Mouse (Mus musculus): ENCODE results near the gene Tmem163. TPM values are rescaled to one million over a fixed set of nuclear protein-coding genes. Genes with fewer than 3 reads are reported as not detected.
A peak's percentile ranks its signal among the peaks of the same experiment; 100 is the strongest.

The Tmem163 gene
- polyA plus RNA-seq, 1 experiment from 2014 or later = 0.48 TPM

- no peak overlapping the region for H3K9ac ChIP-seq (ENCODE audit: low read depth, low read length)
- H3K9me3 ChIP-seq (ENCODE audit: control insufficient read depth, low read length) = no peaks in the 10 kb centered on the region
- WGBS = 90% methylated on average over 7 of the region's 7 CpGs
- no peak overlapping the region for H3K27ac ChIP-seq (ENCODE audit: low read length)
- no peak overlapping the region for H3K4me2 ChIP-seq (ENCODE audit: low read depth, low read length)
- no peak for ATAC-seq
- no peaks in the 10 kb centered on the region for H3K4me1 ChIP-seq (ENCODE audit: control insufficient read depth, insufficient read depth, low read length)
- no peak overlapping the region for H3K4me3 ChIP-seq (ENCODE audit: low read length)
- no peaks in the 10 kb centered on the region for H3K27me3 ChIP-seq (replicated peaks; ENCODE audit: control insufficient read depth, insufficient read depth, low read length)
- no peaks in the 10 kb centered on the region for H3K36me3 ChIP-seq (ENCODE audit: control insufficient read depth, insufficient read depth, low read length)
These were observed 137.4 kb downstream of the Tmem163 start for GRCm38 (mm10) chr1:127541931-127542330.

- no peak overlapping the region for H3K4me3 ChIP-seq (ENCODE audit: low read length)
- H3K27me3 ChIP-seq (replicated peaks; ENCODE audit: control insufficient read depth, insufficient read depth, low read length) = no peaks in the 10 kb centered on the region
- ATAC-seq = no peak
- H3K9ac ChIP-seq (ENCODE audit: low read depth, low read length) = no peak overlapping the region
- 83% methylated on average over 4 of the region's 4 CpGs for WGBS
- no peak overlapping the region for H3K27ac ChIP-seq (ENCODE audit: low read length)
- no peaks in the 10 kb centered on the region for H3K9me3 ChIP-seq (ENCODE audit: control insufficient read depth, low read length)
- no peak overlapping the region for H3K4me2 ChIP-seq (ENCODE audit: low read depth, low read length)
- no peaks in the 10 kb centered on the region for H3K36me3 ChIP-seq (ENCODE audit: control insufficient read depth, insufficient read depth, low read length)
- H3K4me1 ChIP-seq (ENCODE audit: control insufficient read depth, insufficient read depth, low read length) = no peaks in the 10 kb centered on the region
These were observed 137.8 kb downstream of the Tmem163 start for GRCm38 (mm10) chr1:127541522-127541921.

- Histone ChIP-seq H3K27ac (ENCODE audit: low read length) (no peak overlapping the region), H3K27me3 (replicated peaks; ENCODE audit: control insufficient read depth, insufficient read depth, low read length) (no peaks in the 10 kb centered on the region), H3K9me3 (ENCODE audit: control insufficient read depth, low read length) (no peaks in the 10 kb centered on the region), H3K4me2 (ENCODE audit: low read depth, low read length) (peak overlapping the region; percentile 20; the same call in 1 of the 2 replicates), H3K9ac (ENCODE audit: low read depth, low read length) (no peak overlapping the region), H3K36me3 (ENCODE audit: control insufficient read depth, insufficient read depth, low read length) (no peaks in the 10 kb centered on the region), H3K4me3 (ENCODE audit: low read length) (no peak overlapping the region), H3K4me1 (ENCODE audit: control insufficient read depth, insufficient read depth, low read length) (no peaks in the 10 kb centered on the region)
- no peak for ATAC-seq
- 20% methylated on average over 17 of the region's 17 CpGs for WGBS
These were observed 141.9 kb downstream of the Tmem163 start for GRCm38 (mm10) chr1:127537204-127538038.

GRCm38 (mm10) chr1:127536448-127536847 lies 142.9 kb downstream of the Tmem163 start:
- Histone ChIP-seq H3K9ac (ENCODE audit: low read depth, low read length) (no peak overlapping the region), H3K36me3 (ENCODE audit: control insufficient read depth, insufficient read depth, low read length) (no peaks in the 10 kb centered on the region), H3K9me3 (ENCODE audit: control insufficient read depth, low read length) (no peaks in the 10 kb centered on the region), H3K27me3 (replicated peaks; ENCODE audit: control insufficient read depth, insufficient read depth, low read length) (no peaks in the 10 kb centered on the region), H3K4me1 (ENCODE audit: control insufficient read depth, insufficient read depth, low read length) (no peaks in the 10 kb centered on the region), H3K4me2 (ENCODE audit: low read depth, low read length) (no peak overlapping the region), H3K27ac (ENCODE audit: low read length) (no peak overlapping the region), H3K4me3 (ENCODE audit: low read length) (no peak overlapping the region)
- WGBS = 48% methylated on average over 5 of the region's 5 CpGs
- no peak for ATAC-seq

- no peaks in the 10 kb centered on the region for H3K9me3 ChIP-seq (ENCODE audit: control insufficient read depth, low read length)
- 61% methylated on average over 5 of the region's 5 CpGs for WGBS
- ATAC-seq = no peak
These were observed 147.6 kb downstream of the Tmem163 start for GRCm38 (mm10) chr1:127531723-127532122.

GRCm38 (mm10) chr1:127530849-127531580 lies 148.3 kb downstream of the Tmem163 start:
- Histone ChIP-seq H3K9ac (ENCODE audit: low read depth, low read length) (no peak overlapping the region), H3K4me1 (ENCODE audit: control insufficient read depth, insufficient read depth, low read length) (no peaks in the 10 kb centered on the region), H3K27me3 (replicated peaks; ENCODE audit: control insufficient read depth, insufficient read depth, low read length) (no peaks in the 10 kb centered on the region), H3K36me3 (ENCODE audit: control insufficient read depth, insufficient read depth, low read length) (no peaks in the 10 kb centered on the region), H3K27ac (ENCODE audit: low read length) (no peak overlapping the region), H3K4me3 (ENCODE audit: low read length) (no peak overlapping the region), H3K4me2 (ENCODE audit: low read depth, low read length) (no peak overlapping the region), H3K9me3 (ENCODE audit: control insufficient read depth, low read length) (no peaks in the 10 kb centered on the region)
- WGBS = 24% methylated on average over 14 of the region's 14 CpGs
- ATAC-seq = peak; percentile 64

More at GRCm38 (mm10) chr1:127531723-127532122, 147.6 kb downstream of the Tmem163 start:
- no peak overlapping the region for H3K9ac ChIP-seq (ENCODE audit: low read depth, low read length)
- no peaks in the 10 kb centered on the region for H3K27me3 ChIP-seq (replicated peaks; ENCODE audit: control insufficient read depth, insufficient read depth, low read length)
- H3K4me3 ChIP-seq (ENCODE audit: low read length) = no peak overlapping the region
- no peaks in the 10 kb centered on the region for H3K4me1 ChIP-seq (ENCODE audit: control insufficient read depth, insufficient read depth, low read length)
- no peaks in the 10 kb centered on the region for H3K36me3 ChIP-seq (ENCODE audit: control insufficient read depth, insufficient read depth, low read length)
- no peak overlapping the region for H3K27ac ChIP-seq (ENCODE audit: low read length)
- H3K4me2 ChIP-seq (ENCODE audit: low read depth, low read length) = no peak overlapping the region

GRCm38 (mm10) chr1:127523364-127523763 lies 156.0 kb downstream of the Tmem163 start:
- H3K9ac ChIP-seq (ENCODE audit: low read depth, low read length) = no peak overlapping the region
- WGBS = 80% methylated on average over 8 of the region's 8 CpGs
- ATAC-seq = no peak

GRCm38 (mm10) chr1:127514888-127515287 lies 164.5 kb downstream of the Tmem163 start:
- no peaks in the 10 kb centered on the region for H3K4me1 ChIP-seq (ENCODE audit: control insufficient read depth, insufficient read depth, low read length)
- no peaks in the 10 kb centered on the region for H3K9me3 ChIP-seq (ENCODE audit: control insufficient read depth, low read length)
- WGBS = 95% methylated on average over 10 of the region's 10 CpGs
- no peak overlapping the region for H3K4me3 ChIP-seq (ENCODE audit: low read length)
- no peak overlapping the region for H3K27ac ChIP-seq (ENCODE audit: low read length)
- no peak for ATAC-seq
- no peaks in the 10 kb centered on the region for H3K36me3 ChIP-seq (ENCODE audit: control insufficient read depth, insufficient read depth, low read length)
- no peak overlapping the region for H3K4me2 ChIP-seq (ENCODE audit: low read depth, low read length)
- H3K9ac ChIP-seq (ENCODE audit: low read depth, low read length) = no peak overlapping the region
- no peaks in the 10 kb centered on the region for H3K27me3 ChIP-seq (replicated peaks; ENCODE audit: control insufficient read depth, insufficient read depth, low read length)

More at GRCm38 (mm10) chr1:127523364-127523763, 156.0 kb downstream of the Tmem163 start:
- no peaks in the 10 kb centered on the region for H3K36me3 ChIP-seq (ENCODE audit: control insufficient read depth, insufficient read depth, low read length)
- H3K9me3 ChIP-seq (ENCODE audit: control insufficient read depth, low read length) = no peaks in the 10 kb centered on the region
- H3K27me3 ChIP-seq (replicated peaks; ENCODE audit: control insufficient read depth, insufficient read depth, low read length) = no peaks in the 10 kb centered on the region
- H3K27ac ChIP-seq (ENCODE audit: low read length) = no peak overlapping the region
- H3K4me2 ChIP-seq (ENCODE audit: low read depth, low read length) = no peak overlapping the region
- H3K4me3 ChIP-seq (ENCODE audit: low read length) = no peak overlapping the region
- H3K4me1 ChIP-seq (ENCODE audit: control insufficient read depth, insufficient read depth, low read length) = no peaks in the 10 kb centered on the region

GRCm38 (mm10) chr1:127514479-127514878 lies 164.9 kb downstream of the Tmem163 start:
- 74% methylated on average over 3 of the region's 3 CpGs for WGBS
- no peak overlapping the region for H3K4me2 ChIP-seq (ENCODE audit: low read depth, low read length)
- H3K36me3 ChIP-seq (ENCODE audit: control insufficient read depth, insufficient read depth, low read length) = no peaks in the 10 kb centered on the region
- H3K9me3 ChIP-seq (ENCODE audit: control insufficient read depth, low read length) = no peaks in the 10 kb centered on the region
- no peaks in the 10 kb centered on the region for H3K27me3 ChIP-seq (replicated peaks; ENCODE audit: control insufficient read depth, insufficient read depth, low read length)
- H3K4me3 ChIP-seq (ENCODE audit: low read length) = no peak overlapping the region
- no peak overlapping the region for H3K9ac ChIP-seq (ENCODE audit: low read depth, low read length)
- ATAC-seq = no peak
- H3K27ac ChIP-seq (ENCODE audit: low read length) = no peak overlapping the region
- H3K4me1 ChIP-seq (ENCODE audit: control insufficient read depth, insufficient read depth, low read length) = no peaks in the 10 kb centered on the region

All from intestine, embryonic 16.5 days (tissue).